Mouse (Mus musculus) heart, embryonic 12.5 days (tissue): Measurements from ENCODE around the gene Cyb5rl. TPM values are rescaled to one million over a fixed set of nuclear protein-coding genes. Genes with fewer than 3 reads are reported as not detected.

ENCODE experiments used
- ATAC-seq: fragments of 200-750 bp; cut with Nextera tagmentation; 2 replicates; pipeline ENCODE4 v1.8.0; 2017; ENCODE audit warnings: moderate TSS enrichment, moderate library complexity; ENCODE audit not compliant: insufficient number of reproducible peaks, low FRiP score
- H3K27ac ChIP-seq: fragments of 300-500 bp; sonication (generic); 2 replicates; pipeline ENCODE4 v1.5.1; 2016; ENCODE audit warnings: mild to moderate bottlenecking, moderate library complexity; ENCODE audit not compliant: poor library complexity, severe bottlenecking
- H3K27me3 ChIP-seq: fragments of 300-500 bp; sonication (generic); replicated peaks from 2 replicates; pipeline ENCODE4 v1.6.1; 2016; ENCODE audit warnings: mild to moderate bottlenecking, moderate library complexity
- H3K36me3 ChIP-seq: fragments of 300-500 bp; sonication (generic); 2 replicates; pipeline ENCODE4 v1.6.1; 2016; ENCODE audit warnings: mild to moderate bottlenecking, moderate library complexity
- H3K4me1 ChIP-seq: fragments of 300-500 bp; sonication (generic); replicated peaks from 2 replicates; pipeline ENCODE4 v1.6.1; 2016; ENCODE audit warnings: mild to moderate bottlenecking
- H3K4me2 ChIP-seq: fragments of 300-500 bp; sonication (generic); 2 replicates; pipeline ENCODE4 v1.6.1; 2016; ENCODE audit warnings: mild to moderate bottlenecking, moderate library complexity
- H3K4me3 ChIP-seq: fragments of 300-500 bp; sonication (generic); 2 replicates; pipeline ENCODE4 v1.5.1; 2016; ENCODE audit warnings: mild to moderate bottlenecking
- H3K9ac ChIP-seq: fragments of 300-500 bp; sonication (generic); 2 replicates; pipeline ENCODE4 v1.6.1; 2016; ENCODE audit warnings: mild to moderate bottlenecking, moderate library complexity
- H3K9me3 ChIP-seq: fragments of 300-500 bp; sonication (generic); replicated peaks from 2 replicates; pipeline ENCODE4 v1.6.1; 2016; ENCODE audit warnings: mild to moderate bottlenecking, moderate library complexity
- WGBS: fragments of 180-500 bp; shearing (Covaris S2); methylation state at CpG from one replicate; pipeline ENCODE4 v1.1.7; 2016; 5-methylcytosine and 5-hydroxymethylcytosine counted together
- polyA plus RNA-seq: library from polyadenylated mRNA; unstranded; fragments of >200 nt; fragmentation: Nextera tagmentation; extraction: Ambion mirVana; gene quantifications from 2 replicates; pipeline ENCODE4 v1.2.1, GENCODE M21; 2016

Cyb5rl gene
- polyA plus RNA-seq, 1 experiment from 2014 or later: 4.5 TPM

DNA sequence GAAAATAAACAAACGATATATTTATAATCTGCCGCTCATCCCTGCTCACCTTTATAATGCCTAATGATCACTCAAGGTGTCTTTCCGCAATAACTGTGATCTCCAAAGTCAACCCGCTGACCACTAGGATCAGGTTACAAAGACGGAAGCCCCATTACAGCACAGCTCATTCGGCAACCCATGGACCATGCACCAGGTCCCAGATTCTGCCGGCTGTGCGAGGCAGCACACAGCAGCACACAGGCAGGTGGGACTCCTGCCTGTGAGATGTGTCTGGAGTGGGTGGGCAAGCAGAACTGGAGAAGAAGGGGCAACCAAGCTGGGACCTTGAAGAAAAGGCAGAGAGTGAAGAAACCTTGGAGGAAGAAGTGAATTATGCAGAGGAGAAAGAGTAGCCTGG lies 47.5 kb downstream of the Cyb5rl start:
- H3K9ac ChIP-seq: no peak overlapping the region
- ATAC-seq: no peak
- H3K27ac ChIP-seq: no peak overlapping the region
- 0 out of 2 replicates have a peak, but pooled peaks cover 2% of the 10 kb centered on the region for H3K27me3 ChIP-seq
- no peak overlapping the region for H3K4me3 ChIP-seq
- H3K4me2 ChIP-seq: no peak overlapping the region
- H3K36me3 ChIP-seq: no peaks in the 10 kb centered on the region
- 51% methylated on average over 8 of the region's 8 CpGs for WGBS
- no peaks in the 10 kb centered on the region for H3K4me1 ChIP-seq
- H3K9me3 ChIP-seq: no peaks in the 10 kb centered on the region

DNA sequence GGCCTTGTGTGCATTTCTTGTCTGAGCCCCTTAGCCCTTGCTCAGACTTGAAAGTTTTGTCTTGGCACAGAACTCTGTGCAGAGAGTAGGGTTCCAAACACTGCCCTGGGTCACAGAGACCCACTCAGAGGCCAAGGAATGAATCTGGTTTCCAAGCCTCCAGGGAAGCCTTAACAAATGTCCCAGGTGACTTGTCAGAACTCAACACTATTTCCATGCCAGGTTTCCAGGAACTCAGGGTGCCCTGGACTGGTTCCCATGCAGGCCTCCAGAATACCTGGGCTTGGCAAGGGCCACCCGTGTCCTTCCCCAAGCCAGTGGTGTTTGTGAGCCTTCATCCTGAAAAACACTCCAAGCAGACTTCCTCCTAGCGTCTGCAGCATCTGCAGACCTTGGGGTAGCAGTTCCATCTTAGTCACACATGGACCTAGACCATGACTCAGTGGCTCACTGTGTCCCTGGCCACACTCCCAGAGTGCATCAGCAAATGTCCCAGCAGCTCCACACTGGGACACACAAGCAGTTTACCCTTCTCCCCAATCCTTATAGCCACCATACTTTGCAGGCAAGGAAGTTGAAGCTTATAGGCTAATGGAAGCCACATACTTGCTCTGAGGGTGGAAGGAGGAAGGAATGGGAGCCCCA lies 51.1 kb downstream of the Cyb5rl start:
- Histone ChIP-seq H3K9ac (no peak overlapping the region), H3K4me1 (no peaks in the 10 kb centered on the region), H3K27ac (no peak overlapping the region), H3K9me3 (no peaks in the 10 kb centered on the region), H3K27me3 (no peaks in the 10 kb centered on the region), H3K4me2 (no peak overlapping the region), H3K36me3 (no peaks in the 10 kb centered on the region), H3K4me3 (no peak overlapping the region)
- no peak for ATAC-seq
- WGBS: 81% methylated on average over 2 of the region's 2 CpGs

DNA sequence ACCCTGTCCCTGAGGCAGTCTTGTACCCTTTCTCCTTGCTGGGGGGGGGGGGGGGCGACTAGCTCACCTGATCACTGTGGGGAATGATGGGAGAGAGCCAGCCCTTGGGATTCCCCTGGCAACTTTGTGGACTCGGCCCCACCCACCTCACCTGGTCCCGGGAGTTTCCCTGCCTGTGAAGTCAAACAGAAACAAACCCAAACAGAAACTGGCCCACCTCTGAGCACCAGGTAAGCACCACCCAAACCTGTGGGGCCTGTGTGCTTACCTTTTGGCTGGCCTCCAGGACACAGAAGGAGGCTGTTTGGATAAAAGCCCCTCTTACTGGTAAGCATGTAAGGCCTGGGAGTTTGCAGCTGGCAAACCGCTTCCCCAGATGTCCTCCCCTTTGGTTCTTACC lies 52.3 kb downstream of the Cyb5rl start:
- no peak for ATAC-seq
- Histone ChIP-seq H3K4me2 (no peak overlapping the region), H3K27ac (no peak overlapping the region), H3K27me3 (peaks cover 6% of the 10 kb centered on the region; the same call in 1 of the 2 replicates), H3K36me3 (no peaks in the 10 kb centered on the region), H3K4me3 (no peak overlapping the region), H3K9me3 (no peaks in the 10 kb centered on the region), H3K9ac (no peak overlapping the region), H3K4me1 (no peaks in the 10 kb centered on the region)
- 64% methylated on average over 4 of the region's 4 CpGs for WGBS

DNA sequence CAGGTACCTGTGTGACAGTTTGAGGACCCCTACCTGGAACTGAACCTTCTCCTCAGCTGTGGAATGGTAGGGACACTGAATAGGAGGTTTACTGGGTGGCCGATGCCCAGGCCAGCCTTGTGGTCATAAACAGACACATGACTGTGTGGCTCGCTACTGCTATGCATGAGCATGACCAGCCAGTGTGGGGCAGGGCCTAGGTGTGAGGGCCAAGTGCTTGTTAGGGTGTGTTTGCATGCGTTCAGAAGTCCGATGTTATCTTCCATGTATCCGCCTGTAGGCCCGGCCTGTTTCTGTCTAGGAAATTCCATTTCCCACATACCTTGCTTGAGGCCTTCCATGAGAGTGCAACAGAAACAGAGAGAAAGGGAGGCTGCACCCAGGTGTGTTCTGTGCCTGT lies 53.9 kb downstream of the Cyb5rl start:
- Histone ChIP-seq H3K9ac (no peak overlapping the region), H3K4me1 (no peaks in the 10 kb centered on the region), H3K4me2 (no peak overlapping the region), H3K27ac (no peak overlapping the region), H3K27me3 (peaks cover 21% of the 10 kb centered on the region), H3K4me3 (no peak overlapping the region), H3K36me3 (no peaks in the 10 kb centered on the region), H3K9me3 (no peaks in the 10 kb centered on the region)
- 84% methylated on average over 6 of the region's 6 CpGs for WGBS
- ATAC-seq: no peak

DNA sequence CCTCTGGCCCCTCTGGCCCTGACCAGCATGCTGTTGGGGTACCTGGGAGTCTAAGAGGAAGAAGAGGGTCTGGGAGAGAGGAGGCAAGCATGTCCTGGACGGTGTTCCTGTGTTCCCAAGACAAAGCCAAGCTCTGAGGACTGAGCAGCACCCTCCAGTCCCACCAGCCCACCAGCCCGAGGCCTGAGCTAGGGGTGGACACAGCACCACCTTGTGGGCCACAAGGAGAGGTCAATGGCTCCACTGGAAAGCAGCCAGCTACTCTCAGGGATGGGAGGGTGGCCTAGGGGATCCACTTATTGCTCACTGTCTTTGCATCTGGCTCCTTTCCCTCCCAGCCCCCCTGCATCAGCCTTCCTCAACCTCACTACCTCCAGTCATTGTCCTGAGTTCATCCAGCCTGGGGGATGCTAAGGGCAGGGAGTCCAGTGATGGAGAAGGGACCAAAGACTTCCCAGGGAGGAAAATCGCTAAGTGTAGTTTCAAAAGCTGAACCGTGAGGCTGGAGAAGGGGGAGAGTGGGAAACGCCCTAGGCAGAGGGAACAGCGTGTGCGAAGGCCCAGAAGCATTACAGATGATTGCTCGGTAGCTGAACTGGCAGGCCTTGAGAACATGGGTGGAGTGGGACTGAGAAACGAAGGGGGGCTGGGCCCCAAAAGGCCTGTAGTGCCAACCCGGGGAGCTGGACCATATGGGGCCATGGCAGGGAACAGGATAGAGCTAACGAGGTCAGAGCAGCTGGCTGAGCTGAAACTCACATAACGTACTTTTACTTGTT lies 54.6 kb downstream of the Cyb5rl start:
- 58% methylated on average over 12 of the region's 12 CpGs for WGBS
- H3K36me3 ChIP-seq: no peaks in the 10 kb centered on the region
- no peaks in the 10 kb centered on the region for H3K9me3 ChIP-seq
- H3K4me2 ChIP-seq: no peak overlapping the region
- no peak overlapping the region for H3K9ac ChIP-seq
- no peak overlapping the region for H3K27ac ChIP-seq
- ATAC-seq: peak; percentile 61; the same call in 1 of the 2 replicates
- no peaks in the 10 kb centered on the region; the same call in 1 of the 2 replicates for H3K4me1 ChIP-seq
- no peak overlapping the region for H3K4me3 ChIP-seq
- peaks cover 27% of the 10 kb centered on the region for H3K27me3 ChIP-seq

DNA sequence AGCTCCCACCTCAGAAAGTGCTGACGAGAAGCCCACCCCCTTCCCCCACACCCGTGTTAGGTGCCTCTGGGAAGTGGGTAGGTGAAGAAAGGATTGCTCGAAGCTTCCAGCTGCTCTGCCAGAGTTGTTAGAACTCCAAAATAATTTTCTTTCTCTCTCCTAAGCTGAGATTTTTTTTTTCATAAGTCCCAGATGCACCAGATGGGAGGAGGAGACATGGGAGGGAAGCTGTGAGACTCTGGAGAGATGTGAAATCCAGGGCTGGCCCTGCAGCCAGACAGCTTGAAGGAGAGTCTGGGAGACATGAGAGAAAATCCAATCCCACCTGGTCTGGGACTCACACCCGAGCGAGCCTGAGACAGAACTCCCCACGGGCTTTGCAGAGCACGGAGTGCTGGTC lies 57.6 kb downstream of the Cyb5rl start:
- peaks cover 35% of the 10 kb centered on the region for H3K27me3 ChIP-seq
- ATAC-seq: no peak
- no peak overlapping the region for H3K4me3 ChIP-seq
- no peaks in the 10 kb centered on the region for H3K9me3 ChIP-seq
- H3K36me3 ChIP-seq: no peaks in the 10 kb centered on the region
- no peak overlapping the region for H3K27ac ChIP-seq
- WGBS: 50% methylated on average over 7 of the region's 7 CpGs
- no peak overlapping the region for H3K9ac ChIP-seq
- H3K4me1 ChIP-seq: peaks cover 4% of the 10 kb centered on the region; the same call in 1 of the 2 replicates
- H3K4me2 ChIP-seq: no peak overlapping the region

DNA sequence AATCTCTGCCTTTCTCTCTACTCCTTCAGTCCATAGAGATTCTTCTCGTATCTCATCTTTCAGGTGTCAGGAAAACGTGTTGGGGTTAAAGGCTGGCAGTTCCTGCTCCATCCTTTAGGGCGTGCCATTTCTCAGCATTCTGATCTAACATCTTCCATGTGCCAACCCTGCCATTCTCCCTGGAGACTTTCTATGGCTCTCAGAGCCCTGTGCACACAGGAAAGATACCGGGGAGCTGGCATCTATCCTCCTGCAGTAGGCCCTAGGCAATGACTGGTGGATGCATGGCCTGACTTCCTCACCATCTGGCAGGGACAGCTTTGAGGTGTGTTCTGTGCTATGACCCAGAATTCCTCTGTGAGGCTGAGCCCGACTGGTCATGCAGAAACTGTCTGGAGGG lies 58.3 kb downstream of the Cyb5rl start:
- Histone ChIP-seq H3K27me3 (peaks cover 35% of the 10 kb centered on the region), H3K9me3 (no peaks in the 10 kb centered on the region), H3K9ac (no peak overlapping the region), H3K4me1 (peaks cover 10% of the 10 kb centered on the region; the same call in 1 of the 2 replicates), H3K4me2 (no peak overlapping the region), H3K4me3 (no peak overlapping the region), H3K36me3 (no peaks in the 10 kb centered on the region), H3K27ac (no peak overlapping the region)
- ATAC-seq: no peak
- 54% methylated on average over 5 of the region's 5 CpGs for WGBS

DNA sequence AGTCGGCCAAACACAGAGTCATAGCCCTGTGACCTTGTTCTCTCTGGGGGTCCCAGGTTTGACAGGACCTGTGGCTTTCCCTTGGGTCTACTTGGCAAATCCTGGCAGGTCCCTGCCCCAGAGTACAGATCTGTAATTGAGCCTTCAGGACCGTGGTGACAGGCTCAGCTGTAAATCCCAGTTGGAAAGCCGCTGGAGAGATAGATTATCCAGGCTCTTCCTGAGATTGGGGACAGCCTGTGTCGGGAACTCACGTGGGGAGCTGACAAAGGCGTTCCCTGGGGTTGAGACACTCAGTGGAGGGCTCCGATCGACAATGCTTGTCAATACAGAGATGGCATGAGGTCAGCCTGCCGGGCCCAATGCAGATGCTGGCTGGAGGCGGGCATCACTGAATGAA lies 59.6 kb downstream of the Cyb5rl start:
- Histone ChIP-seq H3K9ac (no peak overlapping the region), H3K27me3 (peaks cover 35% of the 10 kb centered on the region), H3K4me3 (no peak overlapping the region), H3K27ac (no peak overlapping the region), H3K4me1 (peaks cover 17% of the 10 kb centered on the region; the same call in 1 of the 2 replicates), H3K9me3 (no peaks in the 10 kb centered on the region), H3K4me2 (no peak overlapping the region), H3K36me3 (no peaks in the 10 kb centered on the region)
- ATAC-seq: no peak
- WGBS: 39% methylated on average over 10 of the region's 10 CpGs

DNA sequence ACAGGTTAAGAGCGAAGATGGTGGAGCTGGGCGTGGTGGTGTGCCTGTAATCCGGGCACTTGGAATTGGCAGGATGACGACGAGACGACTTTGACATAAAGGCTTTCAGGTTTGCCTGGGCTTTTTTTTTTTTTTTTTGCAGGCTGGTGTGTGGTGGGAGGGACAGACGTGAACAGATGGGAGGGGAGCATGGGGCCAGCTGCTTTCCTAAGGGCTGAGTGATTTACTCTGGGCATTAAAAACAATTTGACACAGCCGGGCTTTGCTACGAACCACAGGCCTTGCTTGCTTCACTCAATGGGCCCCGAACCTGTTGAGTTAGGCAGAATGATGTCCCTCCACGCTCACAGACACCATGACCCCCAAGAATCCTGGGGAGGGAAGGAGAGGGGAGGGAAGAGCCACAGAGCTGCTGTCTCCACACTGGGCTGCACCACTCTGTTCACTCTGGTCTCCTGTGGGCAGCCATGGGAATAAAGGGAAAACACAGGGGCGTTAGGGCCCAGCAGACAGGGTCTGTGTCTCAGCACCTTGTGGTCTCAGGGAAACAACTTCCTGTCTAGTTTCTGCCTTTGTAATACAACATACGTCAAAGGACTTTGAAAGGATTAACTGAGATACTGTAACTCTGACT lies 60.2 kb downstream of the Cyb5rl start:
- H3K4me1 ChIP-seq: peaks cover 19% of the 10 kb centered on the region; the same call in 1 of the 2 replicates
- H3K9me3 ChIP-seq: no peaks in the 10 kb centered on the region
- H3K27ac ChIP-seq: no peak overlapping the region
- no peak overlapping the region for H3K4me2 ChIP-seq
- no peak overlapping the region for H3K4me3 ChIP-seq
- peaks cover 35% of the 10 kb centered on the region for H3K27me3 ChIP-seq
- WGBS: 64% methylated on average over 13 of the region's 13 CpGs
- no peak overlapping the region for H3K9ac ChIP-seq
- ATAC-seq: no peak
- H3K36me3 ChIP-seq: no peaks in the 10 kb centered on the region

DNA sequence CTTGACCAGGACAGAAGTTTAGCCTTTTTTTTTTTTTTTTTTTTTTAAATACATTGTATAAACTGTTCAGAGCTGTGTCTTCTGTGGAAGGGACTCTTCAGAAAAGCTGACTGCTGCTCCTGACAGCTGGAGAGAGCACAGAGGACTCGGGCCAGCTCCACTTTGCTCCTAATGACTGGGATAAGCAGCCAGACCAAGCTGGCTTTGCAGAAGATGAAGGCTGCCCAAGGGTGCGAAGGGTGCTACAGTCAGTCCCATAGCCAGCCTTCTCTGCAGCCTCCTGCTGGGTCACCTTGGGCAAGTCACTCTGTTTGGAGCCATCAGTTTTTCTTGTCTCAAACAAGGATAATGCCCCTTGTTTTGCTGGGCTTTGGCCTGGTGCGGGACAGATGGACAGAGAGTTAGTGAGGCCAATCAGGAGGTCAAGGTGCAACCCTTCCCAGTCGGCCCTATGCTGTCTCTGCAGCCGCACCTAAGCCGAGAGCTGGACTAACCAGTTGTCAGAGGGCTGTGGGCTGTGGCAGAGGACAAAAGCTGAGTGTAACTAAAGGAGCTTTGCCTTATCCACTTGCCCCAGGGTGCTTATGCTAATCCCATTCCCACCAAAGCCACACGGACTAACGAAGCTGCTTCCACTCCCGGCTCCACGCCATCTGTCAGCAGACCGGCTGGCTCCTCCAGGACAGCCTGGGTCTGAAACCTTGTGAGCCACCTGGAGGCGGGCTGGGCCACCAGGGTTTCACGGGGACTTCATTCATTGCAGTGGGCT lies 61.3 kb downstream of the Cyb5rl start:
- H3K27me3 ChIP-seq: peaks cover 35% of the 10 kb centered on the region
- 47% methylated on average over 13 of the region's 13 CpGs for WGBS

DNA sequence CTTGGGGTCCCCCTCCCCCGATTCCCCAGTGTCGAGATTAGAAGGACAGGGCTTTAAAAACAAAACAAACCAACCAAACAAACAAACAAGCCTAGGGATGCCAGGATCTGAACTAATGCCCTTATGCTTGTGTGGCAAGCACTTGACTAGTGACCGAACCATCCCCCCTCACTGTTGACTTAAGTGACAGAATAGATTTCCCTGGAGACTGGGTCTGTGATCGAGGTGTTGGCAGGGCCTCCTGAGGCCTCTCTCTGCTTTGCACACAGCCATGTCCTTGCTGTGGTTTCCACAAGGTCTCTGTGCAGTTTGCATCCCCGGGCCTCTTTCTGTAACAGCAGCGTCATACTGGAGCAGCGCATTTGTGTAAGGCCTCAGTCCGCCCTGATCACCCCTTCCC lies 62.6 kb downstream of the Cyb5rl start:
- ATAC-seq: no peak
- Histone ChIP-seq H3K36me3 (no peaks in the 10 kb centered on the region), H3K9ac (no peak overlapping the region), H3K27me3 (peaks cover 26% of the 10 kb centered on the region), H3K4me1 (peaks cover 23% of the 10 kb centered on the region; the same call in 1 of the 2 replicates), H3K4me3 (no peak overlapping the region), H3K27ac (no peak overlapping the region), H3K4me2 (no peak overlapping the region), H3K9me3 (no peaks in the 10 kb centered on the region)
- whole genome bisulfite sequencing: 60% methylated on average over 8 of the region's 8 CpGs

More for the DNA sequence above, 61.3 kb downstream of the Cyb5rl start:
- H3K4me3 ChIP-seq: no peak overlapping the region
- no peak overlapping the region for H3K27ac ChIP-seq
- H3K4me1 ChIP-seq: peaks cover 23% of the 10 kb centered on the region; the same call in 1 of the 2 replicates
- no peak overlapping the region for H3K4me2 ChIP-seq
- ATAC-seq: no peak
- H3K36me3 ChIP-seq: no peaks in the 10 kb centered on the region
- no peaks in the 10 kb centered on the region for H3K9me3 ChIP-seq
- H3K9ac ChIP-seq: no peak overlapping the region
